Mouse (Mus musculus) spleen, adult 2 months (tissue): ENCODE measurements around the gene Gm20388.

Experiments used
- CTCF ChIP-seq: fragments of 200-500 bp; IDR thresholded peaks from 2 replicates; pipeline ENCODE4 v1.5.1; 2011; ENCODE audit warnings: mild to moderate bottlenecking, inconsistent platforms; ENCODE audit not compliant: insufficient read depth, insufficient read length, insufficient replicate concordance; ENCODE audit errors: extremely low read depth
- POLR2A ChIP-seq: fragments of 200-500 bp; IDR thresholded peaks from 2 replicates; pipeline ENCODE4 v1.6.1; 2011; ENCODE audit warnings: low read depth, low read length, inconsistent platforms

DNA sequence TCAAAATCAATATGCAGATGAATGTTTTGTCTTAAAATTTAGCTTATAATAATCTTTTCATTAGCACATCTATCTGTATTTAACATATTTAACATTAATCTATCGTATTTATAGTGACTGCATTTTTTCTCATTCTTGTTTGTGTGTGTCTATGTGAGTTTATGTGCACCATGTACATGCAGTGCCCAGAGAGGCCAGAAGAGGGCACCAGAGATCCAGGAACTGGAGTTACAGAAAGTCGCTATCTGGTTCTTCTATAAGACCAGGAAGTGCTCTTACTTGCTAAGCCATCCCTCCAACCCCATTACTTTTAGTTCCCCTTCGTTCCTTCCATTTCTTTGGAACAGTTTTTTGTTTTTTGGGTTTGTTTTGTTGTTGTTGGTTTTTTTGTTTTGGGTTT is 2213.7 kb downstream of the Gm20388 start:
- TF ChIP-seq CTCF (no peak), POLR2A (no peak)
